Mouse (Mus musculus): Measurements from ENCODE around the gene Gm17428. TPM values are rescaled to one million over a fixed set of nuclear protein-coding genes. Genes with fewer than 3 reads are reported as not detected.

Gm17428 gene
- total and polyA plus RNA-seq, 3 experiments, result not detected

DNA sequence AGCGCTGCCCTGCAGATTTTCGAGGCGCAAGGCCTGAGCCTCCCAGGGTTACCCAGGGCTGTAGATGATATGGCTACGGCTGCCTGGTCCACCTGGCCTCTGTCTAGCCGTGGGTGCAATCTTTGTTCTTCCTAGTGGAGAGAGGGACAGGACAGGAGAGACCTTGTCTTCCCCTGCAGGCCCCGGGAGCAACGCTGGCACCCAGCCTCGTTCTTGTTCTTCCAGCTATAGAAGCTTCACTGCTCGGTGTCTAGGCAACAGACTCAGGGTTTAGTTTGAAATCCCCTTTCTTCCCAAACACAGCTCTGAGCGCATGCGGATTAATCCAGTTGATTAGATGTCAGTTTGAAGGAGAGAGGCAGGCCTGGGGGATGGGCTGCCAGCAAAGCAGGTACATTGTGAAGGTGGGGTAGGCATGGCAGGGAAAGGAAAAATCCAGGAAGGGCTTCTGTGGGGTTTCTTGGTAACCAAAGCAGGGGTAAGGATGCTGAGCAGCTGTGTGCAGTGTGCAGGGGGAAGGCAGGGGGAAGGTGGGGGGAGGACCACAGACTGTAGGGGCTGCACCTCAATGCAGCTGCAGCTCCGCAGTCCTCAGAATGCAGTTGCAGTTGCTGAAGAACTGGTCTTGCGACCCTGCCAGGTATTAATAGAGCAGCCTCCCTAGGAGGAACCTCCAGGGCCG lies 18.9 kb downstream of the Gm17428 start:
- dilution Hi-C loops (cut with MboI; ENCODE audit: extremely low pct_ligation_motif_present, extremely low pct_unique_long_range_greater_than_20kb, low sequenced_read_pairs), result no loop called here
- H3K4me2 ChIP-seq (ENCODE audit: insufficient read depth, low read depth, poor library complexity, severe bottlenecking), result no peak overlapping the region
- in situ Hi-C loops (cut with MboI; ENCODE audit: low pct_ligation_motif_present, low pct_unique_long_range_greater_than_20kb, low sequenced_read_pairs), result loop anchor here (5.0 kb wide), 1 partner anchor 33 kb away; no protein-coding TSS in a partner anchor

DNA sequence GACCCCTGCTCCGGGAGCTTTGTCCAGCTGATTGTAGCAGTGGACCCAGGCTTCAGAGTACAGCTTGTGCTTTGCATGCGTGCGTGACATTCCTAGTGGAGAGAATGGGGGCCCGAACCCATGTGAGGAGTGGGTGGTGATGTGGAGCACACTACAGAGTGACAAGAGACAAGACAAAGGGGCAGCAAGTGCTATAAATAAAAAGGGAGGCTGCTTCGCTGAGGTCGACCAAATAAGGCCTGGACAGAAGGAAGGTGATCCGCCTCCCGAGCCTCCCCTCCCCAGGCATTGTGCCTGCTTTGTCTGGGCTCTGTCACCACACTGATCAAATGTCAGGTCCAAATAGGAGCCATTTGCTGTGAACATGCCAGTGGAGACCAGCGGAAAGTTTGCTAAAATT lies 20.1 kb downstream of the Gm17428 start:
- Histone ChIP-seq H3K4me1 (ENCODE audit: control insufficient read depth in 1 of 2, insufficient read depth in 2 of 2) (no peaks in the 10 kb centered on the region), H3K27me3 (replicated peaks) (peaks cover 78% of the 10 kb centered on the region), H3K4me2 (ENCODE audit: insufficient read depth, low read depth, poor library complexity, severe bottlenecking) (no peak overlapping the region), H3K9me3 (replicated peaks; ENCODE audit: low read length) (peaks cover 6% of the 10 kb centered on the region), H3K9ac (ENCODE audit: insufficient read depth, low read depth) (no peak overlapping the region), H3K36me3 (replicated peaks in 1 of 2; ENCODE audit: control insufficient read depth in 1 of 2, insufficient read depth in 1 of 2, low read length in 1 of 2) (no peaks in the 10 kb centered on the region), H3K27ac (ENCODE audit: insufficient read depth, low read depth) (no peak overlapping the region), H3K79me2 (replicated peaks; ENCODE audit: control insufficient read depth, extremely low read depth, insufficient read depth, poor library complexity, severe bottlenecking) (no peaks in the 10 kb centered on the region), H3K4me3 (replicated peaks in 1 of 3; ENCODE audit: low read depth in 2 of 3, low read length in 2 of 3, poor library complexity in 1 of 3) (no peak overlapping the region)
- DNase-seq (ENCODE audit: extremely low read depth), result no peak
- in situ Hi-C loops (cut with MboI; ENCODE audit: low pct_ligation_motif_present, low pct_unique_long_range_greater_than_20kb, low sequenced_read_pairs) (loop anchor here (5.0 kb wide), 1 partner anchor 34 kb away; no protein-coding TSS in a partner anchor), dilution Hi-C loops (cut with MboI; ENCODE audit: extremely low pct_ligation_motif_present, extremely low pct_unique_long_range_greater_than_20kb, low sequenced_read_pairs) (no loop called here)
- no peak for TF ChIP-seq EP300 (IDR thresholded peaks at IDR 0.05; ENCODE audit: low read length)
- TF ChIP-seq MAX (IDR thresholded peaks at IDR 0.05; ENCODE audit: low read length), result no peak
- no peak for TF ChIP-seq ZC3H11A (IDR thresholded peaks at IDR 0.05; ENCODE audit: low read depth, low read length)
- TF ChIP-seq RAD21 (IDR thresholded peaks at IDR 0.05; ENCODE audit: low read depth, low read length), result no peak
- TF ChIP-seq MAFK (IDR thresholded peaks at IDR 0.05; ENCODE audit: insufficient replicate concordance, low read length), result no peak
- no peak for TF ChIP-seq GABPA (IDR thresholded peaks at IDR 0.05; ENCODE audit: insufficient replicate concordance, low read depth, low read length)
- no peak for TF ChIP-seq ZNF384 (IDR thresholded peaks at IDR 0.05; ENCODE audit: low read depth, low read length)
- no peak for TF ChIP-seq USF1 (IDR thresholded peaks at IDR 0.05; ENCODE audit: low read depth, low read length)
- TF ChIP-seq ETS1 (conservative IDR thresholded peaks at IDR 0.05; ENCODE audit: low read depth, low read length), result no peak
- no peak for TF ChIP-seq POLR2AphosphoS2 (IDR thresholded peaks at IDR 0.05; ENCODE audit: low read depth, low read length)
- TF ChIP-seq USF2 (conservative IDR thresholded peaks at IDR 0.05; ENCODE audit: low read depth, low read length), result no peak
- no peak for TF ChIP-seq ZKSCAN1 (IDR thresholded peaks at IDR 0.05; ENCODE audit: borderline replicate concordance, low read depth, low read length)
- TF ChIP-seq TBP (conservative IDR thresholded peaks at IDR 0.05; ENCODE audit: low read depth, low read length), result no peak
- no peak for TF ChIP-seq POLR2A (IDR thresholded peaks at IDR 0.05; ENCODE audit: low read depth, low read length)
- TF ChIP-seq NELFE (IDR thresholded peaks at IDR 0.05; ENCODE audit: low read depth, low read length), result no peak
- no peak for TF ChIP-seq RCOR1 (conservative IDR thresholded peaks at IDR 0.05; ENCODE audit: low read depth, low read length)

More for the DNA sequence above, 18.9 kb downstream of the Gm17428 start:
- DNase-seq (ENCODE audit: extremely low read depth), result no peak
- no peaks in the 10 kb centered on the region for H3K9me3 ChIP-seq (replicated peaks; ENCODE audit: low read length)
- no peak overlapping the region for H3K27ac ChIP-seq (ENCODE audit: insufficient read depth, low read depth)
- peaks cover 79% of the 10 kb centered on the region for H3K27me3 ChIP-seq (replicated peaks)
- H3K4me3 ChIP-seq (replicated peaks in 1 of 3; ENCODE audit: low read depth in 2 of 3, low read length in 2 of 3, poor library complexity in 1 of 3), result no peak overlapping the region
- no peaks in the 10 kb centered on the region for H3K79me2 ChIP-seq (replicated peaks; ENCODE audit: control insufficient read depth, extremely low read depth, insufficient read depth, poor library complexity, severe bottlenecking)
- TF ChIP-seq RCOR1 (conservative IDR thresholded peaks at IDR 0.05; ENCODE audit: low read depth, low read length) (no peak), ELF1 (IDR thresholded peaks at IDR 0.05; ENCODE audit: low read depth, low read length) (no peak), CHD1 (IDR thresholded peaks at IDR 0.05; ENCODE audit: low read depth, low read length) (no peak), HCFC1 (IDR thresholded peaks at IDR 0.05; ENCODE audit: low read depth, low read length) (no peak), POLR2AphosphoS2 (IDR thresholded peaks at IDR 0.05; ENCODE audit: low read depth, low read length) (no peak), CHD2 (IDR thresholded peaks at IDR 0.05; ENCODE audit: low read length) (no peak), EP300 (IDR thresholded peaks at IDR 0.05; ENCODE audit: low read length) (no peak), PAX5 (IDR thresholded peaks at IDR 0.05; ENCODE audit: low read length) (no peak), SMC3 (IDR thresholded peaks at IDR 0.05; ENCODE audit: low read depth, low read length) (no peak), GABPA (IDR thresholded peaks at IDR 0.05; ENCODE audit: insufficient replicate concordance, low read depth, low read length) (no peak), USF1 (IDR thresholded peaks at IDR 0.05; ENCODE audit: low read depth, low read length) (no peak), MAFK (IDR thresholded peaks at IDR 0.05; ENCODE audit: insufficient replicate concordance, low read length) (no peak)
- no peaks in the 10 kb centered on the region for H3K4me1 ChIP-seq (ENCODE audit: control insufficient read depth in 1 of 2, insufficient read depth in 2 of 2)
- no peak overlapping the region for H3K9ac ChIP-seq (ENCODE audit: insufficient read depth, low read depth)
- H3K36me3 ChIP-seq (replicated peaks in 1 of 2; ENCODE audit: control insufficient read depth in 1 of 2, insufficient read depth in 1 of 2, low read length in 1 of 2), result no peaks in the 10 kb centered on the region

All from CH12.LX (cell line).